Mouse (Mus musculus): ENCODE measurements around the gene Slc33a1. TPM values are rescaled to one million over a fixed set of nuclear protein-coding genes. Genes with fewer than 3 reads are reported as not detected.

The Slc33a1 gene
- polyA plus RNA-seq, 1 experiment from 2014 or later: 21.8 TPM

Other genes with a start within 250 kb of the Slc33a1 start
- gene Plch1, start 65.3 kb downstream of the Slc33a1 start, polyA plus RNA-seq (2015; fragmentation: Nextera tagmentation; extraction: Ambion mirVana): 4.4 and 7.4 TPM in 2 replicates
- gene E130311K13Rik, start 35.3 kb downstream of the Slc33a1 start, polyA plus RNA-seq (2015; fragmentation: Nextera tagmentation; extraction: Ambion mirVana): 7.1 and 9.7 TPM in 2 replicates
- 39.9 and 43.0 TPM in 2 replicates for gene Gmps, start 11.3 kb upstream of the Slc33a1 start, polyA plus RNA-seq (2015; fragmentation: Nextera tagmentation; extraction: Ambion mirVana)
- gene Vmn2r1, start 116.8 kb upstream of the Slc33a1 start, polyA plus RNA-seq (2015; fragmentation: Nextera tagmentation; extraction: Ambion mirVana): 0.10 and 0.12 TPM in 2 replicates
- 0.05 and 0.08 TPM in 2 replicates for gene Vmn2r2, start 177.2 kb upstream of the Slc33a1 start, polyA plus RNA-seq (2015; fragmentation: Nextera tagmentation; extraction: Ambion mirVana)